Mouse (Mus musculus): ENCODE results near the gene Lhfp.
"Not testable (repeated sequence)": the region's sequence is repeated elsewhere in the genome, so short reads cannot be mapped to it uniquely, and the experiment has no call there.

Lhfp gene

DNA sequence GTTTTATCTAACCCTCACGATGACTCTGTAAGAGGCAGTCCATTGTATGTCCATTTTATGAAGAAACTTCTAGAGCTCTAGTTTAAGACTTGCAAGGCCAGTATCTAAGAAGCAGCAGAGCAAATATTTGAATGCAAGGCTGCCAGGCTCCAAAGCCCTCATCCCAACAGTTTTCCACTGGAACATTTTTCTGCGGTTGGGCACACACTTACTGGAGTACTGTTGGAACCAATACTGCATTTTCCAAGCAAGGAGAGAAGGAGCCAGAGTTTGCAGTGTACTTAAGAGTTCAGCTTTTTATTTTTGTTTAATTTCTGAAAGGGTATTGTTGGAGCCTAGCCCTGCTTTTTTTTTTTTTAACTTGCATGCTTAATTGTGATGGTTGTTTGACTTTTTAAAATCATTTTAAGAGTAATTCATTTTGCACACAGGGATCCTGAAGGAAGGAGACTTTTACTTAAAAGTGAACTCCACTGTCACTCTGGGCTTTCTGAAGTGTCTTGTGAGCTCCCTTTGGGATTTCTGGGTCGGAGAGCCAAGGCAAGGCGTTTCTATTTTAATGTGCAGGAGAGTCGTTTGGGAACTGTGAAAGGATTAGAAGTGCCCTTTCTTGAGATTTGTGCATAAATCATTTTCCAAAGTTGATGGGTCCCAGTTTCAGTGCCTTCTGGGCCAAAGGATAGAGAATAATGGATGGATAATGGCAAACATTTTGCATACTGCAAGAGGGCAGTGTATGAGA, 180.4 kb downstream of the Lhfp start:
- no peak for DNase-seq

- no peak for DNase-seq
Measured at GRCm38 (mm10) chr3:53224141-53224540, 182.8 kb downstream of the Lhfp start.

GRCm38 (mm10) chr3:53225774-53226173, 184.4 kb downstream of the Lhfp start:
- DNase-seq: peak; percentile 39

- DNase-seq: no peak
Measured at GRCm38 (mm10) chr3:53226223-53226622, 184.9 kb downstream of the Lhfp start.

GRCm38 (mm10) chr3:53227866-53228265, 186.5 kb downstream of the Lhfp start:
- DNase-seq: no peak

DNA sequence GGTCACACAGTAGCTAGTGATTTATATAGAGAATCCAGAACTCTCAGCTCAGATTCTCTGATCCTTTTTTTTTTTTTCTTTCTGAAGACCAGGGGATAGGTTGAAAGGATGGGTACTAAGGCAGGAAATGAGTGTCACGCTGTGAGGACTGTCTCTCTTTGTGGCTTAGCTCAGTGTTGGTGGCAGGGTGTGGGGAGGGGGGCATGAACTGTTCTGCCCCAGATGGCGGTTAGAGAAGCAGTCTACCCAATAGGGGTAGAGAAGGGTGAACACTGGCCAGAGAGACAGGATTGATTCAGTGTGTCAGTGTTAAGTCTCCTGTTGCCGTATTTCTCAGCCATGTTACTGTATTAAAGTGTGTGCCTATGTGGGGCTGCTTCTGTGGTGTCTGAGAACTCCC, 189.2 kb downstream of the Lhfp start:
- no peak for DNase-seq

DNA sequence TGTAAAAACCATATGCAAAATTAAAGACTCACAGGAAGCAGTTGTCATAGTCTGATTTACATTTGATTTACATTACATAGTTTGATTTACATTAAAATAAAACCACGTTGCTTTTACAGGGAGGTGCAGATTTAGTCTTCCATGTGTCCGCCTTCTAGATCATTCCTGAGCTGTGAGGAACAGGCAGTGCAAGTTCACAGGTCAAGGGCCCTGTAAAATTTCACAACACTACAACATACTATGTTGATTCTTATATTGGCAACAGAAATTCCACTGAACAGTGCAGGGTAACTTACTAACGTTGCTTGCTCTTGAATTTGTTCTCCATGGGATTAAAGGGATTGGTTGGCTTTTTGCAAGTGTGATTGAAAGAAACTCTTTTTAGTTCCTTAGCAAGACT, 189.8 kb downstream of the Lhfp start:
- no peak for DNase-seq

- not testable (repeated sequence) for DNase-seq
Measured at GRCm38 (mm10) chr3:53232411-53232810, 191.1 kb downstream of the Lhfp start.

GRCm38 (mm10) chr3:53234689-53235088, 193.4 kb downstream of the Lhfp start:
- peak; percentile 38 for DNase-seq

GRCm38 (mm10) chr3:53236471-53236870, 195.1 kb downstream of the Lhfp start:
- DNase-seq: no peak

DNA sequence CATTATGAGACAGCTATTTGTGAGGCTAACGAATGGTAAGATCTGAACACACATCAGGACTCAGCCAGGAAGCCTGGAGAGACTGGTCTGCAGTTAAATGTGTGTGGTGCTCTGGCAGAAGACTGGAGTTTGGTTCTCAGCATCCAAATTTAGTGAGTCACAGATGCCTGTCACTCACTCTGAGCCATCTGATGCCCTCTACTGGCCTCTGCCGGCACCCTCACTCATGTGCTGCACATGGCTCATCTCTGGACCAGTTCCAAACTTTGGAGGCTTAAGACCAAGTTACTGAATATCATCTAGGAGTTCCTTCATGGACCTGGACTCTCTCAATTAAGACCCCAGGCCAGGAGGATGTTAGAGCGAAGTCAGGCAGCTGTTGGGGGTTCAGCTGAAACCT, 198.8 kb downstream of the Lhfp start:
- DNase-seq: no peak

GRCm38 (mm10) chr3:53245571-53246208, 204.4 kb downstream of the Lhfp start:
- DNase-seq: no peak

DNA sequence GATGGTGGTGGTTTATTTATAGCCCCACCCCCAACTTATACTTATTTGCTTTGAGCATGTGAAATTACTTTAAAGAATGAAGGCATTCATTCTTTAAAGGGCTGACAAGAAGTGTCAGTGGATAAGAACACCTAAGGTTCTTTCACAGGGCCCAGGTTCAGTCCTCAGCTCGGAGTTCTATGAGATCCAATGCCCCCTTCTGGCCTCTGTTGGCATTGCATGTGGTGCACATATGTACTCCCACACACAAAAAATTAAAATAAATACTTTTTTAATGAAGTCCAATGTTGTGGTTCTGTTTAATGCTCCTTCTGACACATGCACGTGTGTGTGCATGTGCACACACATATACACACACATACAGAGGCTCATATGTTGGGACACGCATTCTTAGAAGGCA, 205.8 kb downstream of the Lhfp start:
- peak; percentile 70 for DNase-seq

DNA sequence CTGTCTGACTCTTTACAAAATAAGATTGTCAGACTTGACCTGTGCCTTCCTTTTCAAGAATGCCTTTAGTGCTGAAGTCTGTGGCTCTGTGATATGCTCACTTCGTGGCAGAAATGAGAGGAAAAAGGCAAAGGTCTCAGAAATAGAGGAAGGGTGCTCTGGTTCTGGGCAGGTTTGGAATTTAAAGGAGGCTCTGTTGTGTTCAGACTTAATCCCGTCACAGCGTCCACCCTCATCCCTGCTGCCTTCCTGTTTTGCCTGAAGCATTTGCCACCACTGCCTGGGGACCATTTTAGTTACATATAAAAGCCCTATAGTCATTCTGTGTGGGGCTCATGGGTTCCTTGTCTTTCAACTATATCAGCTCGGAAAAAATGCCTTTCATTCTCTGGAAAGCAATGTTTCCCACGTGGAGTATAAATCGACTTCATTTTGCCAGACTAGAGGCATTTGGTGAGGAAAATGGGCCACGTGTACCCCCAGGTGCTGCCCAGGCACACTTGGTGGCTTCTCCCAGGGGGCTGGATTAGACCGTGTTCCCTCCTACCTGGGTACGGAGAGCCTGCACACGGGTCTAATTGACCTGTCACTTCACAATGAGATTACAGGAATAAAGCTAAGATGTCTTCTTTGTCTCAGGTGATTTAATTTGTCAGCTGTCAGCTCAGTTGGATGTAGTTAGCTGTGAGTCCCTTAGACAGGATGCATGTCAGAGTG, 207.0 kb downstream of the Lhfp start:
- no peak for DNase-seq

- no peak for DNase-seq
Measured at GRCm38 (mm10) chr3:53252556-53252955, 211.2 kb downstream of the Lhfp start.

- DNase-seq: peak; percentile 69
Measured at GRCm38 (mm10) chr3:53253223-53253832, 212.0 kb downstream of the Lhfp start.

GRCm38 (mm10) chr3:53258657-53259158, 217.4 kb downstream of the Lhfp start:
- peak; percentile 42 for DNase-seq

GRCm38 (mm10) chr3:53266116-53266515, 224.8 kb downstream of the Lhfp start:
- no peak for DNase-seq

GRCm38 (mm10) chr3:53267046-53267445, 225.7 kb downstream of the Lhfp start:
- DNase-seq: no peak

DNA sequence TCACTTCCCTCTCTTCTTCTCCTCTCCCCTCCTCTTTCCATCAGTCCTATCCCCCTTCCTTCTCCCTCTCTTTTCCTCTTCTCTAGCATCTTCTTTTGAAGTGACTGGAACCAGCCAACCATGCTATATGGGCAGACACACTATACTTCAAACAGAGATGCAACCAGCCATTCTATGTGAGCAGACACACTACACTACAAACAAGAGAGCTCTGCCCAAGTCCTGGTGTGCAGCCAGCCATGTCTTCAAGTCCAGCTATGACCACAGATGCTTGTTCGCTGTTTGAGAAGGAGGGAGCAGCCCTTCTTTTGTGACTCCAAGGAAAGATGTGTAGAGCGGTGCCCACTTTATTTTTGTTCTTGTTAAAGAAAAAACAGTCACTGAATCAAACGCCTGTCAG, 231.9 kb downstream of the Lhfp start:
- DNase-seq: no peak

DNA sequence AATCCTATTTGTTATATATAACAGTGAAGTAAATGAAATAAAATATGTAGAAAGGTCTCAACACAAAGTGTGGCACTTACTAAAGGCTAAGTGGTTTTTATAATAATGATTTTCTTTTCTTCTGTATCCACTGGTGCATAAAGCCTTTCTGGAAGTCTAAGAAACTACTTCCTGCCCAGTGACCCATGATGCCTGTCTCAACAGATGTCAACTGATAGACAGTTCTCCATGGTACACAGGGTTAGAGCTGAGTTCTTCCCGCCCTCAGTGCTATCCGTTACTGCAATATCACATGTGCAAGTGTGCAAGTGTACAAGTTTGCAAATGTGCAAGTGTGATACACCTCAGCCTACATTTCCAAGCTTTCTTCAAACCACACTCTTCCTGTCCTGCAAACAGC, 236.7 kb downstream of the Lhfp start:
- no peak for DNase-seq

DNA sequence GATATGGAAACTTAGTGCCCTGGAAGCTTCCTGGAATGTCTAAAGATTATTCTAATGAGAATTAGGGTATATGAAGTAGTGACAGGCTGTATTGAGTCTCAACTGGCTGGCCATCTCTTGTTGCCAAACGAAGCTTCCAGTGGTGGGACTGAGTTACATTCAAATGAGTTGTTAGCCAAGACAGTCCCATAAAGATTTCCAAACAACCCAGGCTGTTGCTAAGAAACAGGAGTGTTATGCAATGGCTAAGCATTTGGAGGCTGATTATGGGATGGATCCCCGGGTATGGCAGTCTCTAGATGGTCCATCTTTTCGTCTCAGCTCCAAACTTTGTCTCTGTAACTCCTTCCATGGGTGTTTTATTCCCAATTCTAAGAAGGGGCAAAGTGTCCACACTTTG, 240.7 kb downstream of the Lhfp start:
- not testable (repeated sequence) for DNase-seq

- peak; percentile 27 for DNase-seq
Measured at GRCm38 (mm10) chr3:53284023-53284422, 242.7 kb downstream of the Lhfp start.

Data from kidney, postnatal 10 days (tissue).